Mouse (Mus musculus): Measurements from ENCODE around the gene Pde11a. TPM values are rescaled to one million over a fixed set of nuclear protein-coding genes. Genes with fewer than 3 reads are reported as not detected.

Pde11a gene
- polyA plus RNA-seq, 1 experiment from 2014 or later = 0.54 TPM

GRCm38 (mm10) chr2:76015460-76015859 lies 323.1 kb downstream of the Pde11a start:
- no peaks in the 10 kb centered on the region for H3K27me3 ChIP-seq (ENCODE audit: control insufficient read depth, insufficient read depth, low read depth, low read length)
- H3K36me3 ChIP-seq (ENCODE audit: control insufficient read depth, insufficient read depth, low read length) = no peaks in the 10 kb centered on the region
- no peak for ATAC-seq
- no peak overlapping the region for H3K27ac ChIP-seq (ENCODE audit: low read length)
- peaks cover 13% of the 10 kb centered on the region for H3K4me1 ChIP-seq (ENCODE audit: control insufficient read depth, insufficient read depth, low read length)
- no peak overlapping the region for H3K4me3 ChIP-seq (ENCODE audit: low read depth, low read length)
- H3K9ac ChIP-seq (ENCODE audit: low read depth, low read length) = no peak overlapping the region
- no peak overlapping the region for H3K4me2 ChIP-seq (ENCODE audit: low read length)
- no peaks in the 10 kb centered on the region for H3K9me3 ChIP-seq (replicated peaks; ENCODE audit: control insufficient read depth, low read length, poor library complexity, severe bottlenecking)
- 94% methylated on average over 7 of the region's 7 CpGs for WGBS

GRCm38 (mm10) chr2:76014659-76015058 lies 323.9 kb downstream of the Pde11a start:
- Histone ChIP-seq H3K9ac (ENCODE audit: low read depth, low read length) (no peak overlapping the region), H3K36me3 (ENCODE audit: control insufficient read depth, insufficient read depth, low read length) (no peaks in the 10 kb centered on the region), H3K4me2 (ENCODE audit: low read length) (no peak overlapping the region), H3K27me3 (ENCODE audit: control insufficient read depth, insufficient read depth, low read depth, low read length) (no peaks in the 10 kb centered on the region), H3K4me3 (ENCODE audit: low read depth, low read length) (no peak overlapping the region), H3K9me3 (replicated peaks; ENCODE audit: control insufficient read depth, low read length, poor library complexity, severe bottlenecking) (no peaks in the 10 kb centered on the region), H3K4me1 (ENCODE audit: control insufficient read depth, insufficient read depth, low read length) (peaks cover 13% of the 10 kb centered on the region), H3K27ac (ENCODE audit: low read length) (no peak overlapping the region)
- WGBS = 96% methylated on average over 3 of the region's 3 CpGs
- ATAC-seq = no peak

GRCm38 (mm10) chr2:76006194-76006593 lies 332.4 kb downstream of the Pde11a start:
- WGBS = 11% methylated on average over 4 of the region's 4 CpGs
- Histone ChIP-seq H3K4me3 (ENCODE audit: low read depth, low read length) (no peak overlapping the region), H3K4me2 (ENCODE audit: low read length) (no peak overlapping the region), H3K27ac (ENCODE audit: low read length) (no peak overlapping the region), H3K4me1 (ENCODE audit: control insufficient read depth, insufficient read depth, low read length) (no peaks in the 10 kb centered on the region), H3K9ac (ENCODE audit: low read depth, low read length) (no peak overlapping the region), H3K27me3 (ENCODE audit: control insufficient read depth, insufficient read depth, low read depth, low read length) (no peaks in the 10 kb centered on the region), H3K36me3 (ENCODE audit: control insufficient read depth, insufficient read depth, low read length) (no peaks in the 10 kb centered on the region), H3K9me3 (replicated peaks; ENCODE audit: control insufficient read depth, low read length, poor library complexity, severe bottlenecking) (no peaks in the 10 kb centered on the region)
- ATAC-seq = no peak

GRCm38 (mm10) chr2:76002899-76003298 lies 335.7 kb downstream of the Pde11a start:
- no peak overlapping the region for H3K4me3 ChIP-seq (ENCODE audit: low read depth, low read length)
- ATAC-seq = no peak
- H3K4me2 ChIP-seq (ENCODE audit: low read length) = no peak overlapping the region
- H3K9ac ChIP-seq (ENCODE audit: low read depth, low read length) = no peak overlapping the region
- no peaks in the 10 kb centered on the region for H3K27me3 ChIP-seq (ENCODE audit: control insufficient read depth, insufficient read depth, low read depth, low read length)
- H3K4me1 ChIP-seq (ENCODE audit: control insufficient read depth, insufficient read depth, low read length) = no peaks in the 10 kb centered on the region
- no peaks in the 10 kb centered on the region for H3K9me3 ChIP-seq (replicated peaks; ENCODE audit: control insufficient read depth, low read length, poor library complexity, severe bottlenecking)
- H3K27ac ChIP-seq (ENCODE audit: low read length) = no peak overlapping the region
- 79% methylated on average over 9 of the region's 9 CpGs for WGBS
- no peaks in the 10 kb centered on the region for H3K36me3 ChIP-seq (ENCODE audit: control insufficient read depth, insufficient read depth, low read length)

- Histone ChIP-seq H3K36me3 (ENCODE audit: control insufficient read depth, insufficient read depth, low read length) (no peaks in the 10 kb centered on the region), H3K4me2 (ENCODE audit: low read length) (no peak overlapping the region), H3K4me3 (ENCODE audit: low read depth, low read length) (no peak overlapping the region), H3K9me3 (replicated peaks; ENCODE audit: control insufficient read depth, low read length, poor library complexity, severe bottlenecking) (no peaks in the 10 kb centered on the region), H3K27me3 (ENCODE audit: control insufficient read depth, insufficient read depth, low read depth, low read length) (no peaks in the 10 kb centered on the region), H3K27ac (ENCODE audit: low read length) (no peak overlapping the region), H3K4me1 (ENCODE audit: control insufficient read depth, insufficient read depth, low read length) (no peaks in the 10 kb centered on the region), H3K9ac (ENCODE audit: low read depth, low read length) (no peak overlapping the region)
- ATAC-seq = no peak
- 40% methylated on average over 8 of the region's 8 CpGs for WGBS
Observed at GRCm38 (mm10) chr2:76001392-76001791, 337.2 kb downstream of the Pde11a start.

GRCm38 (mm10) chr2:75999636-76000035 lies 338.9 kb downstream of the Pde11a start:
- H3K9ac ChIP-seq (ENCODE audit: low read depth, low read length) = no peak overlapping the region
- no peak overlapping the region for H3K27ac ChIP-seq (ENCODE audit: low read length)
- H3K4me3 ChIP-seq (ENCODE audit: low read depth, low read length) = no peak overlapping the region
- no peak overlapping the region for H3K4me2 ChIP-seq (ENCODE audit: low read length)
- H3K9me3 ChIP-seq (replicated peaks; ENCODE audit: control insufficient read depth, low read length, poor library complexity, severe bottlenecking) = no peaks in the 10 kb centered on the region
- 64% methylated on average over 12 of the region's 12 CpGs for WGBS
- H3K36me3 ChIP-seq (ENCODE audit: control insufficient read depth, insufficient read depth, low read length) = no peaks in the 10 kb centered on the region
- H3K27me3 ChIP-seq (ENCODE audit: control insufficient read depth, insufficient read depth, low read depth, low read length) = no peaks in the 10 kb centered on the region
- no peaks in the 10 kb centered on the region for H3K4me1 ChIP-seq (ENCODE audit: control insufficient read depth, insufficient read depth, low read length)
- ATAC-seq = no peak

GRCm38 (mm10) chr2:75998692-75999091 lies 339.9 kb downstream of the Pde11a start:
- no peak overlapping the region for H3K27ac ChIP-seq (ENCODE audit: low read length)
- WGBS = 45% methylated on average over 8 of the region's 8 CpGs

GRCm38 (mm10) chr2:75997726-75998125 lies 340.8 kb downstream of the Pde11a start:
- no peaks in the 10 kb centered on the region for H3K27me3 ChIP-seq (ENCODE audit: control insufficient read depth, insufficient read depth, low read depth, low read length)
- H3K36me3 ChIP-seq (ENCODE audit: control insufficient read depth, insufficient read depth, low read length) = no peaks in the 10 kb centered on the region
- no peak overlapping the region for H3K4me3 ChIP-seq (ENCODE audit: low read depth, low read length)
- H3K27ac ChIP-seq (ENCODE audit: low read length) = no peak overlapping the region
- no peak for ATAC-seq
- no peak overlapping the region for H3K4me2 ChIP-seq (ENCODE audit: low read length)
- 65% methylated on average over 12 of the region's 12 CpGs for WGBS
- H3K4me1 ChIP-seq (ENCODE audit: control insufficient read depth, insufficient read depth, low read length) = no peaks in the 10 kb centered on the region
- no peaks in the 10 kb centered on the region for H3K9me3 ChIP-seq (replicated peaks; ENCODE audit: control insufficient read depth, low read length, poor library complexity, severe bottlenecking)
- no peak overlapping the region for H3K9ac ChIP-seq (ENCODE audit: low read depth, low read length)

More at GRCm38 (mm10) chr2:75998692-75999091, 339.9 kb downstream of the Pde11a start:
- H3K36me3 ChIP-seq (ENCODE audit: control insufficient read depth, insufficient read depth, low read length) = no peaks in the 10 kb centered on the region
- H3K4me3 ChIP-seq (ENCODE audit: low read depth, low read length) = no peak overlapping the region
- no peak for ATAC-seq
- no peaks in the 10 kb centered on the region for H3K4me1 ChIP-seq (ENCODE audit: control insufficient read depth, insufficient read depth, low read length)
- no peaks in the 10 kb centered on the region for H3K27me3 ChIP-seq (ENCODE audit: control insufficient read depth, insufficient read depth, low read depth, low read length)
- H3K4me2 ChIP-seq (ENCODE audit: low read length) = no peak overlapping the region
- no peak overlapping the region for H3K9ac ChIP-seq (ENCODE audit: low read depth, low read length)
- H3K9me3 ChIP-seq (replicated peaks; ENCODE audit: control insufficient read depth, low read length, poor library complexity, severe bottlenecking) = no peaks in the 10 kb centered on the region

GRCm38 (mm10) chr2:75994841-75995240 lies 343.7 kb downstream of the Pde11a start:
- H3K9me3 ChIP-seq (replicated peaks; ENCODE audit: control insufficient read depth, low read length, poor library complexity, severe bottlenecking) = no peaks in the 10 kb centered on the region
- no peak overlapping the region for H3K4me2 ChIP-seq (ENCODE audit: low read length)
- no peak overlapping the region for H3K4me3 ChIP-seq (ENCODE audit: low read depth, low read length)
- peaks cover under 1% of the 10 kb centered on the region; the same call in 1 of the 2 replicates for H3K4me1 ChIP-seq (ENCODE audit: control insufficient read depth, insufficient read depth, low read length)
- no peak for ATAC-seq
- no peak overlapping the region for H3K9ac ChIP-seq (ENCODE audit: low read depth, low read length)
- 95% methylated on average over 11 of the region's 11 CpGs for WGBS
- no peak overlapping the region for H3K27ac ChIP-seq (ENCODE audit: low read length)
- no peaks in the 10 kb centered on the region for H3K36me3 ChIP-seq (ENCODE audit: control insufficient read depth, insufficient read depth, low read length)
- no peaks in the 10 kb centered on the region for H3K27me3 ChIP-seq (ENCODE audit: control insufficient read depth, insufficient read depth, low read depth, low read length)

Data from midbrain, embryonic 16.5 days (tissue).